Mouse (Mus musculus) ES-E14 (cell line): ENCODE results near the gene Zfp986.
"Not testable (repeated sequence)": the region's sequence is repeated elsewhere in the genome, so short reads cannot be mapped to it uniquely, and the experiment has no call there.

Experiments used
- CHD2 ChIP-seq: IDR thresholded peaks from 2 replicates; pipeline ENCODE4 v1.6.1; 2014; ENCODE audit warnings: mild to moderate bottlenecking, low read depth, low read length, inconsistent platforms
- HCFC1 ChIP-seq: IDR thresholded peaks from 2 replicates; pipeline ENCODE4 v1.6.1; 2012; ENCODE audit warnings: low read length, inconsistent platforms, borderline replicate concordance; ENCODE audit not compliant: insufficient read depth
- MAFK ChIP-seq: IDR thresholded peaks from 2 replicates; pipeline ENCODE4 v1.6.1; 2014; ENCODE audit warnings: mild to moderate bottlenecking, low read depth, low read length, inconsistent platforms; ENCODE audit not compliant: insufficient read depth
- ZC3H11A ChIP-seq: IDR thresholded peaks from 2 replicates; pipeline ENCODE4 v1.6.1; 2012; ENCODE audit warnings: low read depth, mild to moderate bottlenecking, inconsistent platforms, low read length, borderline replicate concordance
- ZNF384 ChIP-seq: IDR thresholded peaks from 2 replicates; pipeline ENCODE4 v1.6.1; 2012; ENCODE audit warnings: low read depth, low read length, inconsistent platforms

DNA sequence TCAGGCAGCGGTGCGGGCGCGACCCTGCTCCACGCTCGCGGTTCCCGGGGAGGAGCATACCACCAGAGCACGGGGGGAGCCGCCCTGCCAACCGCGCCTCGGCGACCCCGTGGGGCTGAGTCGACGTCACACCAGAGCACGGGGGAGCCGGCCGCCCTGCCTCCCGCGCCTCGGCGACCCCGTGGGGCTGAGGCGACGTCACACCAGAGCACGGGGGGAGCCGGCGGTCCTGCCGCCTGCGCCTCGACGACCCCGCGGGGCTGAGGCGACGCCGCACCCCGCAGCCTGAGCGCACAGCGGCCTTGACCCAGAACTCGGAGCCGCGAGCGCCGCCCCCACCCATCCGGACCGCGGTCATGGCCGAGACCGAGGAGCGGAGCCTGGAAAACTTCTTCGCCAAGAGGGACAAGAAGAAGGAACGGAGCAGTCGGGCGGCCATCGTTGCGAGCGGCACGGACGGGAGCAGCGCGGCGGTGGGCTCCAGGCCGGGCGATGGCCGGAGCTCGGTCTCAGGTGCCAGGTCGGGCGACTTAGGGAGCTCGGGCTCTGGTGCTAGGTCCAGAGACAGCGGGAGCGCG lies 31.6 kb upstream of the Zfp986 start:
- TF ChIP-seq CHD2, MAFK, ZNF384, HCFC1, ZC3H11A: not testable (repeated sequence)
